In genomic region chr3:144377626-144378523, GRCm38 (mm10) we compare ENCODE assay signal across 13 mouse cellular contexts.
A peak's percentile ranks its signal among the peaks of the same experiment; 100 is the strongest.
DNase-seq lines count a peak whose midpoint lies in the region; ATAC-seq and TF ChIP-seq lines count a peak whose summit lies in the region.
"Had no signal": no experiment of that assay in that cellular context is flagged by ENCODE, and none has a peak within 500 bp of the region (broad histone marks: within the 10 kb centered on the region; RNA-seq: fewer than 3 reads in every experiment).

No protein-coding gene starts in this region.

- TF ChIP-seq CTCF in layer of hippocampus, adult 2 months (conservative IDR thresholded peaks at IDR 0.05): no peak

- H3K36me3 ChIP-seq in forebrain, embryonic 14.5 days (ENCODE audit: control insufficient read depth, insufficient read depth, low read length): no peaks in the 10 kb centered on the region
- H3K36me3 ChIP-seq in limb, embryonic 10.5 days: no peaks in the 10 kb centered on the region
- no peaks in the 10 kb centered on the region for H3K36me3 ChIP-seq in neural tube, embryonic 12.5 days
- no peaks in the 10 kb centered on the region for H3K36me3 ChIP-seq in heart, embryonic 12.5 days
- H3K36me3 ChIP-seq: liver, embryonic 13.5 days had no signal

- H3K4me3 ChIP-seq in layer of hippocampus, adult 2 months: no peak overlapping the region
- H3K4me3 ChIP-seq in forebrain, embryonic 14.5 days (ENCODE audit: low read depth, low read length): no peak overlapping the region
- H3K4me3 ChIP-seq in limb, embryonic 10.5 days: no peak overlapping the region
- no peak overlapping the region for H3K4me3 ChIP-seq in neural tube, embryonic 12.5 days
- no peak overlapping the region for H3K4me3 ChIP-seq in heart, embryonic 12.5 days
- H3K4me3 ChIP-seq: liver, embryonic 13.5 days had no signal

- H3K9ac ChIP-seq in forebrain, embryonic 14.5 days (ENCODE audit: low read length): peak overlapping the region; percentile 25; the same call in 1 of the 2 replicates
- no peak overlapping the region for H3K9ac ChIP-seq in neural tube, embryonic 12.5 days
- no peak overlapping the region for H3K9ac ChIP-seq in heart, embryonic 12.5 days
- H3K9ac ChIP-seq: liver, embryonic 13.5 days had no signal

- H3K9me3 ChIP-seq in forebrain, embryonic 14.5 days (replicated peaks; ENCODE audit: control insufficient read depth, low read length): no peaks in the 10 kb centered on the region
- H3K9me3 ChIP-seq in limb, embryonic 10.5 days (replicated peaks): no peaks in the 10 kb centered on the region
- no peaks in the 10 kb centered on the region for H3K9me3 ChIP-seq in neural tube, embryonic 12.5 days
- no peaks in the 10 kb centered on the region for H3K9me3 ChIP-seq in heart, embryonic 12.5 days (replicated peaks)
- H3K9me3 ChIP-seq: liver, embryonic 13.5 days had no signal

- H3K27me3 ChIP-seq in forebrain, embryonic 14.5 days (replicated peaks; ENCODE audit: control insufficient read depth, insufficient read depth, low read length): 0 out of 2 replicates have a peak, but pooled peaks cover 4% of the 10 kb centered on the region
- no peaks in the 10 kb centered on the region for H3K27me3 ChIP-seq in limb, embryonic 10.5 days (ENCODE audit: low read depth, poor library complexity, severe bottlenecking)
- H3K27me3 ChIP-seq in neural tube, embryonic 12.5 days (replicated peaks): 0 out of 2 replicates have a peak, but pooled peaks cover 3% of the 10 kb centered on the region
- H3K27me3 ChIP-seq in heart, embryonic 12.5 days (replicated peaks): no peaks in the 10 kb centered on the region
- H3K27me3 ChIP-seq: liver, embryonic 13.5 days had no signal

- H3K4me1 ChIP-seq in forebrain, embryonic 14.5 days (ENCODE audit: control insufficient read depth, insufficient read depth, low read length): peaks cover 31% of the 10 kb centered on the region
- H3K4me1 ChIP-seq in limb, embryonic 10.5 days: peaks cover 77% of the 10 kb centered on the region
- peaks cover 32% of the 10 kb centered on the region for H3K4me1 ChIP-seq in neural tube, embryonic 12.5 days
- peaks cover 8% of the 10 kb centered on the region; the same call in 1 of the 2 replicates for H3K4me1 ChIP-seq in heart, embryonic 12.5 days (replicated peaks)

- DNase-seq in layer of hippocampus, adult 2 months (ENCODE audit: low spot score in 2 of 2): no peak
- no peak for DNase-seq in layer of hippocampus, postnatal 14 days (ENCODE audit: low spot score in 2 of 2)
- peak; percentile 70 for DNase-seq in forebrain, embryonic 14.5 days (ENCODE audit: low spot score)
- DNase-seq in limb, embryonic 10.5 days (ENCODE audit: low spot score): peak; percentile 50
- DNase-seq in urinary bladder, postnatal 25 days (ENCODE audit: low spot score): no peak
- DNase-seq: adrenal gland, adult 2 months; cerebellum, adult 18-20 months; liver, embryonic 13.5 days; thymus, postnatal 36 days had no signal

- peak; percentile 54 for ATAC-seq in forebrain, embryonic 14.5 days
- peak; percentile 82 for ATAC-seq in neural tube, embryonic 12.5 days (ENCODE audit: low FRiP score, low read depth)
- ATAC-seq in CD4-positive, CD25-positive, alpha-beta regulatory T cell, adult 4 months: no peak
- no peak for ATAC-seq in heart, embryonic 12.5 days (ENCODE audit: insufficient number of reproducible peaks, low FRiP score)

- 31% methylated on average over 18 of the region's 18 CpGs for WGBS in forebrain, embryonic 14.5 days
- 34% methylated on average over 18 of the region's 18 CpGs for WGBS in limb, embryonic 10.5 days
- WGBS in neural tube, embryonic 12.5 days: 24% methylated on average over 18 of the region's 18 CpGs
- 71% methylated on average over 18 of the region's 18 CpGs for WGBS in heart, embryonic 12.5 days

- no peak overlapping the region for H3K4me2 ChIP-seq in forebrain, embryonic 14.5 days (ENCODE audit: low read length)
- H3K4me2 ChIP-seq in neural tube, embryonic 12.5 days (replicated peaks): peak overlapping the region; percentile 36
- no peak overlapping the region for H3K4me2 ChIP-seq in heart, embryonic 12.5 days
- H3K4me2 ChIP-seq: liver, embryonic 13.5 days had no signal

- peak overlapping the region; percentile 39; the same call in 1 of the 2 replicates for H3K27ac ChIP-seq in layer of hippocampus, adult 2 months
- H3K27ac ChIP-seq in forebrain, embryonic 14.5 days (ENCODE audit: low read depth, low read length): peak overlapping the region; percentile 17; the same call in 1 of the 2 replicates
- peak overlapping the region; percentile 83 for H3K27ac ChIP-seq in limb, embryonic 10.5 days
- no peak overlapping the region for H3K27ac ChIP-seq in neural tube, embryonic 12.5 days
- H3K27ac ChIP-seq in heart, embryonic 12.5 days (ENCODE audit: poor library complexity, severe bottlenecking): no peak overlapping the region
- H3K27ac ChIP-seq: liver, embryonic 13.5 days; macrophage had no signal

Comparison
In these comparisons a context has a peak if more than half of its experiments do, and no peak if none do; other contexts are left out.
1. DNase-seq: peak in forebrain, embryonic 14.5 days (single experiment) and limb, embryonic 10.5 days (single experiment); none in layer of hippocampus, adult 2 months (0 of 2), layer of hippocampus, postnatal 14 days (0 of 2) and urinary bladder, postnatal 25 days (single experiment).
2. H3K27ac ChIP-seq: peak in layer of hippocampus, adult 2 months (single experiment), forebrain, embryonic 14.5 days (single experiment) and limb, embryonic 10.5 days (single experiment); none in neural tube, embryonic 12.5 days (single experiment) and heart, embryonic 12.5 days (single experiment).
3. ATAC-seq: peak in forebrain, embryonic 14.5 days (single experiment) and neural tube, embryonic 12.5 days (single experiment); none in CD4-positive, CD25-positive, alpha-beta regulatory T cell, adult 4 months (single experiment) and heart, embryonic 12.5 days (single experiment).